Mouse (Mus musculus): ENCODE results near the gene Pik3ip1. TPM values are rescaled to one million over a fixed set of nuclear protein-coding genes. Genes with fewer than 3 reads are reported as not detected.
A peak's percentile ranks its signal among the peaks of the same experiment; 100 is the strongest.

Pik3ip1 gene
- polyA plus RNA-seq, 1 experiment from 2014 or later = 24.7 TPM

DNA sequence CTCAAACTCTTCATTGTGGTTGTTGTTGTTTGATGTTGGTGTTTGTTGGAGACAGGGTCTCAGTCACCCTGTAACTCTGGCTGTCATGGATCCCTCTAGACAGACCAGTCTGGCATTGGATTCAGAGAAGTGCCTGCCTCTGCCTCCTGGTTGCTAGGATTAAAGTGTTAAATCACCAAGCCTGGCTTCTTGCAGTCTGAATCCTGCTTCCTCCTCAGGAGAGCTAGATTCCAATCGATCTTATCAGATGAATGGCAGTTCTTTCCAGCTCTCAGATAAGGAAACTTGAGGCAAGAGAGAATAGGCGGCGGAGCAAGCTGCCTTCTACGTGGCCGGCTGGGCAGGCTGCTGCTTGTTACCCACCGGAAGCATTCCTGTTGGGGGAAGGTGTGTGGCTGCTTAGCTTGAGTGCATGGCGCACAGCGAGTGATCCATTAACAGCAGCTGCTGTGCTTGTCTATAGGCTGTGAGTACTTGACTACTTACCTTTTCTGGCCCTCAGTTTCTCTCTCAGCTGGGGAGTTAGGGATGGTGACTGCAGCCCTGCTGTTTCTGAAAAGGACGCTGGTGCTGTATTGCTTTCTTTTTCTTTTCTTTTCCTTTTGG is 4.6 kb downstream of the Pik3ip1 start:
- in situ Hi-C loops (cut with MboI; ENCODE audit: low pct_unique_long_range_greater_than_20kb) = no loop called here
- ATAC-seq (no peak), DNase-seq (ENCODE audit: low read depth, low spot score) (no peak)
- no peaks in the 10 kb centered on the region for H3K27me3 ChIP-seq
- ChIA-PET CTCF (interaction anchor here (1.6 kb wide), 1 partner anchor 15 kb away, joined by 3 read pairs; no protein-coding TSS in a partner anchor), POLR2A (interaction anchor here (0.6 kb wide), 1 partner anchor 1597 kb away, joined by 4 read pairs; no protein-coding TSS in a partner anchor)
- TF ChIP-seq CTCF (IDR thresholded peaks at IDR 0.05) = no peak

GRCm38 (mm10) chr11:3335651-3336216 is 5.5 kb downstream of the Pik3ip1 start:
- no peaks in the 10 kb centered on the region for H3K27me3 ChIP-seq
- no peak for TF ChIP-seq CTCF (IDR thresholded peaks at IDR 0.05)
- ChIA-PET CTCF (interaction anchor here (0.6 to 1.6 kb wide), 3 partner anchors 13 to 74 kb away, joined by 3 read pairs; no protein-coding TSS in a partner anchor), POLR2A (interaction anchor here (0.6 kb wide), 1 partner anchor 1596 kb away, joined by 4 read pairs; no protein-coding TSS in a partner anchor)
- ATAC-seq = no peak
- DNase-seq (ENCODE audit: low read depth, low spot score) = no peak
- in situ Hi-C loops (cut with MboI; ENCODE audit: low pct_unique_long_range_greater_than_20kb) = no loop called here

GRCm38 (mm10) chr11:3336602-3337001 is 6.4 kb downstream of the Pik3ip1 start:
- no peak for TF ChIP-seq CTCF (IDR thresholded peaks at IDR 0.05)
- in situ Hi-C loops (cut with MboI; ENCODE audit: low pct_unique_long_range_greater_than_20kb) = no loop called here
- ChIA-PET POLR2A (no interaction called here), CTCF (interaction anchor here (0.6 to 1.6 kb wide), 4 partner anchors 12 to 73 kb away, joined by 3 to 4 read pairs (median 3); no protein-coding TSS in a partner anchor)
- no peak for DNase-seq (ENCODE audit: low read depth, low spot score)
- no peaks in the 10 kb centered on the region for H3K27me3 ChIP-seq
- ATAC-seq = no peak

GRCm38 (mm10) chr11:3337173-3337955 is 7.2 kb downstream of the Pik3ip1 start:
- DNase-seq (ENCODE audit: low read depth, low spot score) (no peak), ATAC-seq (peak; percentile 7)
- H3K27me3 ChIP-seq = no peaks in the 10 kb centered on the region
- ChIA-PET POLR2A (interaction anchor here (0.6 to 0.8 kb wide), 2 partner anchors 11 to 72 kb away, joined by 3 to 5 read pairs; no protein-coding TSS in a partner anchor), CTCF (interaction anchor here (1.6 kb wide), 1 partner anchor 11 kb away, joined by 4 read pairs; no protein-coding TSS in a partner anchor)
- in situ Hi-C loops (cut with MboI; ENCODE audit: low pct_unique_long_range_greater_than_20kb) = no loop called here
- no peak for TF ChIP-seq CTCF (IDR thresholded peaks at IDR 0.05)

DNA sequence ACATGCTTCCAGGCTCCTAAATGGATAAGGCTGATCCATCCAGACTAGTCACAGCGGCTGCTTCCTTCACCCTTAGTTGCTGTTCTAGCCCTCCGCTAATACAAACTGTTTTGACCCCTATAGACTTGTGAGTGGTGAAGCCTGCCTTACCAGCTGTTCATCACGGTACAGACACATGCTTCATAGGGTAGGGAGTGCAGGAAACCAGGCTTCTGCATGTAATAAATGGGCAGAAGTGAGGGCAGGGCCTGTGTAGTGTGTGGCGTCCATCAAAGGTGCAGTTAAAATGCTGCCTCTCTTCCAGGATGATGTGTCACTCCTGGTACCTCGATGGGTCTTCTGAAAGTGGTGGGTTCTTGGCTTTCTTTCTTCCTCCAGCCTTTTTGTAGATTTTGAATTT is 7.8 kb downstream of the Pik3ip1 start:
- TF ChIP-seq CTCF (IDR thresholded peaks at IDR 0.05) = no peak
- CTCF ChIA-PET = no interaction called here
- no peak for DNase-seq (ENCODE audit: low read depth, low spot score)
- no peaks in the 10 kb centered on the region for H3K27me3 ChIP-seq
- no peak for ATAC-seq
- in situ Hi-C loops (cut with MboI; ENCODE audit: low pct_unique_long_range_greater_than_20kb) = no loop called here
- POLR2A ChIA-PET = interaction anchor here (0.8 kb wide), 1 partner anchor 11 kb away, joined by 5 read pairs; no protein-coding TSS in a partner anchor

- CTCF ChIA-PET = no interaction called here
- no peaks in the 10 kb centered on the region for H3K27me3 ChIP-seq
- DNase-seq (ENCODE audit: low read depth, low spot score) = no peak
- no peak for TF ChIP-seq CTCF (IDR thresholded peaks at IDR 0.05)
- in situ Hi-C loops (cut with MboI; ENCODE audit: low pct_unique_long_range_greater_than_20kb) = no loop called here
- no peak for ATAC-seq
- POLR2A ChIA-PET = interaction anchor here (0.6 to 0.7 kb wide), 2 partner anchors 68 to 112 kb away, joined by 3 read pairs; no protein-coding TSS in a partner anchor
These were observed 11.3 kb downstream of the Pik3ip1 start for GRCm38 (mm10) chr11:3341476-3341875.

DNA sequence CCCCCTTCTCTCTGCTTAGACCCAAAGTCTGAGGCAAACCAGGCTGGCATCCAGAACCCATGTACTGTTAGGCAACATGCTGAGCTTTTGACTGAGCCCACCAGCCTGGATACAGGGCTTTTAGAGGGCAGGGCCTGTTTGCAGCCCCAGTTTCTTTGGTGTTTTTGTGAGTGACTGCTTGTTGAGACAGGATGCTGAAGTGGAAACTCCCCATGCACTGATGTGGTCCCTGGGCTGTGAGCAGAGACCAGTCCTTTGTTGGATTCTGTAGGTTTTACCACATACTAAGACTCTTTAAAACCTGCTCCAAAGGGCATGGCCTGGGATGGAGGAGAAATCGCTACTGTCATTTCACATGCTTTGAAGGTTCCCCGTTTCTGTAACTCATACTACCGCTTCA is 14.7 kb downstream of the Pik3ip1 start:
- CTCF ChIA-PET = interaction anchor here (1.1 kb wide), 1 partner anchor 13 kb away, joined by 3 read pairs; no protein-coding TSS in a partner anchor
- POLR2A ChIA-PET = no interaction called here
- in situ Hi-C loops (cut with MboI; ENCODE audit: low pct_unique_long_range_greater_than_20kb) = loop anchor here (5.0 kb wide), 2 partner anchors 62 to 102 kb away; partner anchors contain the start of gene Limk2
- no peak for ATAC-seq
- H3K27me3 ChIP-seq = no peaks in the 10 kb centered on the region
- TF ChIP-seq CTCF (IDR thresholded peaks at IDR 0.05) = no peak
- no peak for DNase-seq (ENCODE audit: low read depth, low spot score)

DNA sequence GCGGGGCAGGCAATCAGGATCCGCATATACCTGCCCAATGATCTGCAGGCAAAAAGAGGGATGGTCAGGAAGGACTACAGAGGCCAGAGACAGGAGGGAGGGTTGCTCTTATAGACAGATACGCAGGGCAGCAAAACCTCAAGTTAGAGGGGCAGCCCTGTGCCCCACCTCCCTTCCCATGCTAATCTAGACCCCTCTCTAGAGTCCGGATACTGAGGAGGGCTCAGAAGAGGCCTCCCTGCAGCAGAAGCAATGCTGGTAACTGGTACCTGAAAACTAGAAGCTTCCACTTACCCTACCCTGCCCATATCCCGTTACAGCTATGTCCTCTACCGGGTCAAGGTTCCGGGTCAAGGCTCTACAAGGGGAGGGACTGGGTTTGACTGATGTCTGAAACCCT is 16.1 kb downstream of the Pik3ip1 start:
- CTCF ChIA-PET = interaction anchor here (0.7 to 3.4 kb wide), 13 partner anchors 14 to 115 kb away, joined by 3 to 15 read pairs (median 4); partner anchors contain the start of gene Rnf185
- ATAC-seq (no peak), DNase-seq (ENCODE audit: low read depth, low spot score) (no peak)
- POLR2A ChIA-PET = interaction anchor here (0.7 to 0.8 kb wide), 2 partner anchors 24 kb away, joined by 3 read pairs; no protein-coding TSS in a partner anchor
- no peak for TF ChIP-seq CTCF (IDR thresholded peaks at IDR 0.05)
- in situ Hi-C loops (cut with MboI; ENCODE audit: low pct_unique_long_range_greater_than_20kb) = loop anchor here (5.0 kb wide), 2 partner anchors 61 to 101 kb away; partner anchors contain the start of gene Limk2
- no peaks in the 10 kb centered on the region for H3K27me3 ChIP-seq

DNA sequence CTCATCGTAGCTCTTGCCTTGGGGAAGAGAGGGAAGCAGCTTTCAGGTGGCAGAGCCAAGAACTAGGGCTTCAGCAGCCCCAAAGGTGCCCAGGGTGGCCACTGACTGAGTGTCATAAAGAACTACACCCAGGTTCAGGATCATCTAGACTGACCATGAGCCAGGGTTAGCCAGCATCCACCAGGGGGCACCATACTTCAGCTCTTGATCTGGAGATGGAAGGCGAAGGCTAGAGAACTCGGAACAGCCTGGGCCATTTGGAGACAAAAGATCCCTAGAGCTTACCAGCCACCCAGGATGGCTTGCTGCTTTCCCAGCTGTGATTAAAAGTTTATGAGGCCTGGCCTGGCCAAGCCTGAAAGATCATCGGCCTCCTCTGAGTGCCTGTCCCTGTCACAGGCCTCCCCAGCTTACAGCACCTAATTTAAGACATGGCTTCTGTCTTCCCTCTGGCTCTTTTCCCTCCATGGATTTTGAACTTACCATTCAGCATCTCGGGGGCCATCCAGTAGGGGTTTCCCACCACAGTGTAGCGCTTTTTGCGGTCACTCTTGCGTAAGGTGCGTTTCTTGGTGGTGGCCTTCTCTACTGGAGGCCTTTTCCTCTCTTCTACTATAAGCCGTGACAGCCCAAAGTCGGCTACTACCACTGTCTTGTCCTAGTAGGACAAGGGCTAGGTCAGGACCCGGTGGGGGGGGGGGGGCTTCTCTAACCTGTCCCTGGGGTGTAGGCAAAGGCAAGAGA is 17.1 kb downstream of the Pik3ip1 start:
- CTCF ChIA-PET = interaction anchor here (0.6 to 3.4 kb wide), 20 partner anchors 14 to 114 kb away, joined by 3 to 15 read pairs (median 3); partner anchors contain the start of genes Limk2 and Rnf185
- TF ChIP-seq CTCF (IDR thresholded peaks at IDR 0.05) = peak; percentile 89
- POLR2A ChIA-PET = interaction anchor here (0.8 kb wide), 1 partner anchor 25 kb away, joined by 3 read pairs; no protein-coding TSS in a partner anchor

More for the DNA sequence above, 17.1 kb downstream of the Pik3ip1 start:
- no peaks in the 10 kb centered on the region for H3K27me3 ChIP-seq
- DNase-seq (ENCODE audit: low read depth, low spot score) (peak; percentile 75), ATAC-seq (peak; percentile 75)
- in situ Hi-C loops (cut with MboI; ENCODE audit: low pct_unique_long_range_greater_than_20kb) = loop anchor here (5.0 kb wide), 2 partner anchors 60 to 100 kb away; partner anchors contain the start of gene Limk2
